In genomic region chr16:32764961-32765360, GRCm38 (mm10) we compare ENCODE assay signal across 33 mouse cellular contexts. TPM values are rescaled to one million over a fixed set of nuclear protein-coding genes. Genes with fewer than 3 reads are reported as not detected.
"Had no signal": no experiment of that assay in that cellular context is flagged by ENCODE, and none has a peak within 500 bp of the region (broad histone marks: within the 10 kb centered on the region; RNA-seq: fewer than 3 reads in every experiment).

No protein-coding gene starts in this region.

- ATAC-seq: hindbrain, embryonic 16.5 days; hindbrain, postnatal 0 days; inflammation-experienced regulatory T-cells, adult 6 months; intestine, embryonic 15.5 days; intestine, embryonic 16.5 days; intestine, postnatal 0 days had no signal

- DNase-seq: heart, postnatal 10 days; heart, postnatal 14 days; heart, postnatal 36 days; heart, postnatal 4 days; kidney, adult 11 months; kidney, adult 18-20 months; kidney, adult 2 months; kidney, adult 8-10 months; kidney, adult 9 months; kidney, postnatal 10 days; kidney, postnatal 14 days; kidney, postnatal 25 days; kidney, postnatal 36 days; kidney, postnatal 4 days; layer of hippocampus, adult 9-11 months; layer of hippocampus, postnatal 36 days had no signal

RNA-seq across cellular contexts. Expression of gene Muc4, which starts 29.3 kb away (rescaled TPM):
- total RNA-seq: heart, postnatal 4 days; hematopoietic stem cell, adult 5-6 weeks; hindbrain, postnatal 0 days; layer of hippocampus, adult 18-20 months; layer of hippocampus, adult 2 months; layer of hippocampus, adult 8-10 months; layer of hippocampus, postnatal 10 days; layer of hippocampus, postnatal 14 days; layer of hippocampus, postnatal 25 days; layer of hippocampus, postnatal 36 days; left cerebral cortex, adult 18-20 months; left cerebral cortex, adult 2 months had no signal

RNA-seq across cellular contexts. Expression of gene Muc20, which starts 32.3 kb away (rescaled TPM):
- total RNA-seq: hematopoietic stem cell, adult 5-6 weeks; hindbrain, postnatal 0 days; layer of hippocampus, adult 18-20 months; layer of hippocampus, adult 2 months; layer of hippocampus, postnatal 10 days; layer of hippocampus, postnatal 14 days; layer of hippocampus, postnatal 25 days; layer of hippocampus, postnatal 36 days; left cerebral cortex, adult 18-20 months; left cerebral cortex, adult 2 months; left cerebral cortex, adult 8-10 months had no signal

RNA-seq across cellular contexts. Expression of gene Smbd1, which starts 45.3 kb away (rescaled TPM):
- total RNA-seq: heart, postnatal 10 days; heart, postnatal 14 days; heart, postnatal 25 days; heart, postnatal 36 days; heart, postnatal 4 days; hematopoietic stem cell, adult 5-6 weeks; hindbrain, postnatal 0 days; layer of hippocampus, adult 18-20 months; layer of hippocampus, adult 2 months; layer of hippocampus, adult 8-10 months; layer of hippocampus, postnatal 10 days; layer of hippocampus, postnatal 14 days; layer of hippocampus, postnatal 25 days; layer of hippocampus, postnatal 36 days; left cerebral cortex, adult 18-20 months; left cerebral cortex, adult 2 months; left cerebral cortex, adult 8-10 months had no signal
